ENCODE assay signal across 8 mouse cellular contexts in the genomic region with DNA sequence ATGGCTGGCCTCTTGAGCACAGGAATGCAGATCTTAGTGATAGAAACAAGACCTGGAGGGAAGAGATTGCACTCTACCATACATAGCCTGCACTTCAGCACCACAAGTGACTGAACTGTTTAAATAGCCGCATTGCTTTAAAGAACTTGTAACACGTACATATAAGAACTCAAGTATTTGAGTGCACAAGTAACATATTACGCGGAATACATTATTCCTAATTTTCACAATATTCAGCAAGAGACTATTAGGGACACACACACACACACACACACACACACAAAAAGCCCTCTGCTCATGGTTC. TPM values are rescaled to one million over a fixed set of nuclear protein-coding genes. Genes with fewer than 3 reads are reported as not detected.
DNase-seq lines count a peak whose midpoint lies in the region; ATAC-seq and TF ChIP-seq lines count a peak whose summit lies in the region.

No protein-coding gene starts in this region.

- H3K4me1 ChIP-seq in kidney, postnatal 0 days (replicated peaks; ENCODE audit: insufficient read depth, low read length), result peaks cover 10% of the 10 kb centered on the region
- H3K4me1 ChIP-seq in embryonic facial prominence, embryonic 12.5 days, result peaks cover 21% of the 10 kb centered on the region; the same call in 1 of the 2 replicates
- peaks cover 16% of the 10 kb centered on the region; the same call in 1 of the 2 replicates for H3K4me1 ChIP-seq in intestine, embryonic 15.5 days (replicated peaks)
- peaks cover 13% of the 10 kb centered on the region for H3K4me1 ChIP-seq in midbrain, postnatal 0 days (ENCODE audit: insufficient read depth, low read length)

- WGBS in kidney, postnatal 0 days, result 73% methylated on average over 4 of the region's 4 CpGs
- WGBS in embryonic facial prominence, embryonic 12.5 days, result 70% methylated on average over 4 of the region's 4 CpGs
- 59% methylated on average over 4 of the region's 4 CpGs for WGBS in intestine, embryonic 15.5 days
- WGBS in midbrain, postnatal 0 days, result 75% methylated on average over 4 of the region's 4 CpGs

- no peak for ATAC-seq in kidney, postnatal 0 days (replicated peaks; ENCODE audit: low FRiP score, low read depth)
- ATAC-seq in embryonic facial prominence, embryonic 12.5 days (ENCODE audit: insufficient number of reproducible peaks, insufficient read depth, low FRiP score, low TSS enrichment), result no peak
- ATAC-seq in intestine, embryonic 15.5 days, result 0 out of 2 replicates have a peak, but pooled peaks have one; percentile 1
- ATAC-seq in midbrain, postnatal 0 days (ENCODE audit: low FRiP score), result no peak

- no peaks in the 10 kb centered on the region for H3K27me3 ChIP-seq in kidney, postnatal 0 days (ENCODE audit: insufficient read depth, low read length)
- H3K27me3 ChIP-seq in embryonic facial prominence, embryonic 12.5 days, result no peaks in the 10 kb centered on the region
- no peaks in the 10 kb centered on the region for H3K27me3 ChIP-seq in intestine, embryonic 15.5 days (replicated peaks)
- H3K27me3 ChIP-seq in midbrain, postnatal 0 days (ENCODE audit: insufficient read depth, low read length), result no peaks in the 10 kb centered on the region

- H3K9ac ChIP-seq in kidney, postnatal 0 days (ENCODE audit: low read depth, low read length), result no peak overlapping the region
- no peak overlapping the region for H3K9ac ChIP-seq in embryonic facial prominence, embryonic 12.5 days
- peak overlapping the region; percentile 38 for H3K9ac ChIP-seq in intestine, embryonic 15.5 days
- H3K9ac ChIP-seq in midbrain, postnatal 0 days (replicated peaks; ENCODE audit: low read length, poor library complexity, severe bottlenecking), result peak overlapping the region; percentile 94; the same call in 1 of the 2 replicates

- peak; percentile 35 for DNase-seq in kidney, postnatal 0 days (ENCODE audit: low spot score)
- no peak for DNase-seq in kidney, postnatal 14 days
- no peak for DNase-seq in midbrain, postnatal 0 days (ENCODE audit: low spot score)
- no peak for DNase-seq in cerebellum, postnatal 36 days
- no peak for DNase-seq in spleen, adult 18-20 months
- no peak for DNase-seq in natural killer cell, adult 2 months (ENCODE audit: low spot score in 2 of 2)

- no peak for TF ChIP-seq CTCF in kidney, postnatal 0 days (IDR thresholded peaks at IDR 0.05; ENCODE audit: low read depth)
- no peak for TF ChIP-seq CTCF in midbrain, postnatal 0 days (IDR thresholded peaks at IDR 0.05)

- peak overlapping the region; percentile 62 for H3K4me2 ChIP-seq in kidney, postnatal 0 days (ENCODE audit: low read length)
- peak overlapping the region; percentile 72 for H3K4me2 ChIP-seq in embryonic facial prominence, embryonic 12.5 days (replicated peaks)
- peak overlapping the region; percentile 72 for H3K4me2 ChIP-seq in intestine, embryonic 15.5 days (replicated peaks)
- H3K4me2 ChIP-seq in midbrain, postnatal 0 days (ENCODE audit: low read depth, low read length, poor library complexity, severe bottlenecking), result peak overlapping the region; percentile 80

- H3K9me3 ChIP-seq in kidney, postnatal 0 days (replicated peaks; ENCODE audit: low read length), result no peaks in the 10 kb centered on the region
- H3K9me3 ChIP-seq in embryonic facial prominence, embryonic 12.5 days, result no peaks in the 10 kb centered on the region
- H3K9me3 ChIP-seq in intestine, embryonic 15.5 days, result no peaks in the 10 kb centered on the region
- no peaks in the 10 kb centered on the region for H3K9me3 ChIP-seq in midbrain, postnatal 0 days (ENCODE audit: low read length)

- H3K36me3 ChIP-seq in kidney, postnatal 0 days (ENCODE audit: insufficient read depth, low read length), result no peaks in the 10 kb centered on the region
- no peaks in the 10 kb centered on the region for H3K36me3 ChIP-seq in embryonic facial prominence, embryonic 12.5 days
- no peaks in the 10 kb centered on the region for H3K36me3 ChIP-seq in intestine, embryonic 15.5 days
- no peaks in the 10 kb centered on the region for H3K36me3 ChIP-seq in midbrain, postnatal 0 days (ENCODE audit: insufficient read depth, low read length)

- H3K4me3 ChIP-seq in kidney, postnatal 0 days (replicated peaks; ENCODE audit: low read depth, low read length), result peak overlapping the region; percentile 90
- H3K4me3 ChIP-seq in embryonic facial prominence, embryonic 12.5 days, result peak overlapping the region; percentile 87
- H3K4me3 ChIP-seq in intestine, embryonic 15.5 days (replicated peaks), result peak overlapping the region; percentile 91
- H3K4me3 ChIP-seq in midbrain, postnatal 0 days (ENCODE audit: low read depth, low read length), result peak overlapping the region; percentile 91

- H3K27ac ChIP-seq in kidney, postnatal 0 days, result peak overlapping the region; percentile 68
- peak overlapping the region; percentile 48; the same call in 1 of the 2 replicates for H3K27ac ChIP-seq in embryonic facial prominence, embryonic 12.5 days
- peak overlapping the region; percentile 66 for H3K27ac ChIP-seq in intestine, embryonic 15.5 days
- peak overlapping the region; percentile 91 for H3K27ac ChIP-seq in midbrain, postnatal 0 days (ENCODE audit: low read depth, low read length)

RNA-seq across cellular contexts. Expression of a gene that starts 0.7 kb away (rescaled TPM):
- polyA plus RNA-seq in kidney, postnatal 0 days (2015; fragmentation: Nextera tagmentation; extraction: Ambion mirVana), result 26.4 and 26.5 TPM in 2 replicates
- polyA plus RNA-seq in embryonic facial prominence, embryonic 12.5 days (2016; fragmentation: Nextera tagmentation; extraction: Ambion mirVana), result 43.6 and 49.9 TPM in 2 replicates
- polyA plus RNA-seq in intestine, embryonic 15.5 days (2015; fragmentation: Nextera tagmentation; extraction: Ambion mirVana), result 18.8 and 21.9 TPM in 2 replicates
- 34.1 and 36.7 TPM in 2 replicates for total RNA-seq in midbrain, postnatal 0 days (2014; rRNA removed)
- 41.9 and 45.7 TPM in 2 replicates for polyA plus RNA-seq in midbrain, postnatal 0 days (2015; fragmentation: Nextera tagmentation; extraction: Ambion mirVana)

RNA-seq across cellular contexts. Expression of a gene that starts 13.0 kb away (rescaled TPM):
- not detected in 2 replicates for polyA plus RNA-seq in kidney, postnatal 0 days (2015; fragmentation: Nextera tagmentation; extraction: Ambion mirVana)
- not detected in 2 replicates for polyA plus RNA-seq in embryonic facial prominence, embryonic 12.5 days (2016; fragmentation: Nextera tagmentation; extraction: Ambion mirVana)
- not detected in 2 replicates for polyA plus RNA-seq in intestine, embryonic 15.5 days (2015; fragmentation: Nextera tagmentation; extraction: Ambion mirVana)
- total RNA-seq in midbrain, postnatal 0 days (2014; rRNA removed), result not detected in 2 replicates
- not detected in 2 replicates for polyA plus RNA-seq in midbrain, postnatal 0 days (2015; fragmentation: Nextera tagmentation; extraction: Ambion mirVana)

Comparison
In these comparisons a context has a peak if more than half of its experiments do, and no peak if none do; other contexts are left out.
1. H3K9ac ChIP-seq: peak in intestine, embryonic 15.5 days (single experiment) and midbrain, postnatal 0 days (single experiment); none in kidney, postnatal 0 days (single experiment) and embryonic facial prominence, embryonic 12.5 days (single experiment).
2. Peak in every context shown above with its lines, with median percentiles within 50 percentile points of each other: H3K27ac ChIP-seq, H3K4me2 ChIP-seq and H3K4me3 ChIP-seq.